20 mouse cellular contexts compared by ENCODE assay signal in the genomic region with DNA sequence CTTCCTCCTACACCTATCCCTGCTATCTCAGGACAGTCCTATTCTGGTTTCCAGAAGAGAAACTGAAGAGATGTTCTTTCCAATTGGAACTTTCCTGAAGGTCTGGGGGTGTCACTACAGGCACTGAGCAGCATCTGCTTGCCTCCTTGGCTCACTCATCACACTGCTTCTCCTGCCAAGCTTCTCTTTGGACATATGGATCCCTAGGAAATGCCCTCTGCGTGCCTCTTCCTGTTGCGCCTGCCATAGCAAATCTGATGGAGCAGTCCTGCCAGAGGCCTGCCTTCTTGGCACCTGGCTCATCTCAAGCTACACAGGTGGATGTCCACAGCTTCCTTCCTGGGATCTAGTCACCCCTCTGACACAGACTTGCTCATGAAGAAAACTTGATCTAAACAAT.
DNase-seq lines count a peak whose midpoint lies in the region; ATAC-seq and TF ChIP-seq lines count a peak whose summit lies in the region.
"Had no signal": no experiment of that assay in that cellular context is flagged by ENCODE, and none has a peak within 500 bp of the region (broad histone marks: within the 10 kb centered on the region; RNA-seq: fewer than 3 reads in every experiment).

No protein-coding gene starts in this region.

- no peak for TF ChIP-seq CTCF in lung, postnatal 0 days (IDR thresholded peaks at IDR 0.05)

- H3K27me3 ChIP-seq in lung, postnatal 0 days (replicated peaks; ENCODE audit: insufficient read depth, low read length), result no peaks in the 10 kb centered on the region
- H3K27me3 ChIP-seq: embryonic facial prominence, embryonic 15.5 days; hindbrain, embryonic 13.5 days; intestine, embryonic 15.5 days; liver, embryonic 13.5 days; midbrain, embryonic 12.5 days; neural tube, embryonic 13.5 days had no signal

- no peak overlapping the region for H3K4me3 ChIP-seq in lung, postnatal 0 days (ENCODE audit: low read depth, low read length)
- H3K4me3 ChIP-seq: embryonic facial prominence, embryonic 15.5 days; hindbrain, embryonic 13.5 days; intestine, embryonic 15.5 days; layer of hippocampus, adult 2 months; liver, embryonic 13.5 days; midbrain, embryonic 12.5 days; neural tube, embryonic 13.5 days had no signal

- peak; percentile 5 for DNase-seq in layer of hippocampus, adult 9-11 months
- no peak for DNase-seq in layer of hippocampus, adult 9-10 months (ENCODE audit: low spot score)
- peak; percentile 84 for DNase-seq in cerebellum, adult 11-12 months
- DNase-seq in cerebellum, postnatal 10 days, result peak; percentile 73 to 83
- DNase-seq in telencephalon, adult 2 months (ENCODE audit: low read depth, low spot score), result peak; percentile 23
- DNase-seq in lung, postnatal 0 days (ENCODE audit: low spot score), result no peak
- DNase-seq: adrenal gland, postnatal 25 days; gastrocnemius, postnatal 36 days; kidney, adult 8-10 months; kidney, postnatal 14 days; liver, embryonic 13.5 days; lung, adult 2 months had no signal

- TF ChIP-seq EP300 in lung, postnatal 0 days (IDR thresholded peaks at IDR 0.05), result no peak

- H3K9me3 ChIP-seq in lung, postnatal 0 days (ENCODE audit: low read length), result no peaks in the 10 kb centered on the region
- H3K9me3 ChIP-seq: embryonic facial prominence, embryonic 15.5 days; hindbrain, embryonic 13.5 days; intestine, embryonic 15.5 days; liver, embryonic 13.5 days; midbrain, embryonic 12.5 days; neural tube, embryonic 13.5 days had no signal

- H3K36me3 ChIP-seq in lung, postnatal 0 days (ENCODE audit: insufficient read depth, low read length), result no peaks in the 10 kb centered on the region
- H3K36me3 ChIP-seq: embryonic facial prominence, embryonic 15.5 days; hindbrain, embryonic 13.5 days; intestine, embryonic 15.5 days; liver, embryonic 13.5 days; midbrain, embryonic 12.5 days; neural tube, embryonic 13.5 days had no signal

- peaks cover 3% of the 10 kb centered on the region; the same call in 1 of the 2 replicates for H3K4me1 ChIP-seq in lung, postnatal 0 days (ENCODE audit: insufficient read depth, low read depth, low read length)
- H3K4me1 ChIP-seq: embryonic facial prominence, embryonic 15.5 days; hindbrain, embryonic 13.5 days; intestine, embryonic 15.5 days; midbrain, embryonic 12.5 days; neural tube, embryonic 13.5 days had no signal

- H3K9ac ChIP-seq in lung, postnatal 0 days (replicated peaks; ENCODE audit: low read depth), result no peak overlapping the region
- H3K9ac ChIP-seq: embryonic facial prominence, embryonic 15.5 days; hindbrain, embryonic 13.5 days; intestine, embryonic 15.5 days; liver, embryonic 13.5 days; midbrain, embryonic 12.5 days; neural tube, embryonic 13.5 days had no signal

- WGBS in lung, postnatal 0 days, result 61% methylated on average over 2 of the region's 2 CpGs

- no peak overlapping the region for H3K27ac ChIP-seq in lung, postnatal 0 days (ENCODE audit: low read length)
- H3K27ac ChIP-seq: embryonic facial prominence, embryonic 15.5 days; hindbrain, embryonic 13.5 days; intestine, embryonic 15.5 days; layer of hippocampus, adult 2 months; liver, embryonic 13.5 days; midbrain, embryonic 12.5 days; neural tube, embryonic 13.5 days had no signal

- ATAC-seq in monocyte, adult 5-6 weeks (replicated peaks; ENCODE audit: insufficient number of reproducible peaks, low FRiP score, low TSS enrichment, poor library complexity, severe bottlenecking), result no peak
- ATAC-seq in lung, postnatal 0 days, result no peak
- ATAC-seq: forebrain, embryonic 16.5 days; intestine, embryonic 15.5 days had no signal

- no peak overlapping the region for H3K4me2 ChIP-seq in lung, postnatal 0 days (replicated peaks; ENCODE audit: low read depth, low read length)
- H3K4me2 ChIP-seq: embryonic facial prominence, embryonic 15.5 days; hindbrain, embryonic 13.5 days; intestine, embryonic 15.5 days; liver, embryonic 13.5 days; midbrain, embryonic 12.5 days; neural tube, embryonic 13.5 days had no signal

Comparison
In these comparisons a context has a peak if more than half of its experiments do, and no peak if none do; other contexts are left out.
1. DNase-seq: peak in layer of hippocampus, adult 9-11 months (single experiment), cerebellum, adult 11-12 months (single experiment), cerebellum, postnatal 10 days (2 of 2) and telencephalon, adult 2 months (single experiment); none in layer of hippocampus, adult 9-10 months (single experiment) and lung, postnatal 0 days (single experiment).